Mouse (Mus musculus): ENCODE measurements at regions not wholly inside any gene's neighbourhood (a gene's known extent, or its start where the extent isn't known, plus 50 kb on each side); places are given as distances from the start of the nearest gene placed in this dataset.

- no peak overlapping the region for H3K4me3 ChIP-seq (replicated peaks)
- ATAC-seq (ENCODE audit: low FRiP score) = no peak
- no peaks in the 10 kb centered on the region for H3K36me3 ChIP-seq (replicated peaks)
- no peaks in the 10 kb centered on the region for H3K4me1 ChIP-seq
- H3K9me3 ChIP-seq = no peaks in the 10 kb centered on the region
- no peak overlapping the region for H3K27ac ChIP-seq
- 43% methylated on average over 1 of the region's 1 CpGs for WGBS
- H3K9ac ChIP-seq = no peak overlapping the region
- no peak overlapping the region for H3K4me2 ChIP-seq
- H3K27me3 ChIP-seq = no peaks in the 10 kb centered on the region
Measured at GRCm38 (mm10) chr13:5433652-5434051, 427.6 kb upstream of the Klf6 start.

- ATAC-seq (ENCODE audit: low FRiP score) = no peak
- H3K36me3 ChIP-seq (replicated peaks) = no peaks in the 10 kb centered on the region
Measured at GRCm38 (mm10) chr13:5435131-5435530, 426.2 kb upstream of the Klf6 start.

GRCm38 (mm10) chr13:5436191-5436590 lies 425.1 kb upstream of the Klf6 start:
- ATAC-seq (ENCODE audit: low FRiP score) = no peak
- Histone ChIP-seq H3K4me2 (no peak overlapping the region), H3K27me3 (no peaks in the 10 kb centered on the region), H3K9me3 (no peaks in the 10 kb centered on the region), H3K9ac (no peak overlapping the region), H3K27ac (no peak overlapping the region), H3K4me1 (no peaks in the 10 kb centered on the region), H3K36me3 (replicated peaks) (no peaks in the 10 kb centered on the region), H3K4me3 (replicated peaks) (no peak overlapping the region)
- 91% methylated on average over 2 of the region's 2 CpGs for WGBS

More at GRCm38 (mm10) chr13:5435131-5435530, 426.2 kb upstream of the Klf6 start:
- Histone ChIP-seq H3K4me2 (no peak overlapping the region), H3K9me3 (no peaks in the 10 kb centered on the region), H3K4me1 (no peaks in the 10 kb centered on the region), H3K4me3 (replicated peaks) (no peak overlapping the region), H3K9ac (no peak overlapping the region), H3K27ac (no peak overlapping the region), H3K27me3 (no peaks in the 10 kb centered on the region)

GRCm38 (mm10) chr13:5440454-5440853 lies 420.8 kb upstream of the Klf6 start:
- H3K4me1 ChIP-seq = no peaks in the 10 kb centered on the region
- H3K27me3 ChIP-seq = no peaks in the 10 kb centered on the region
- WGBS = 80% methylated on average over 4 of the region's 4 CpGs
- H3K4me2 ChIP-seq = no peak overlapping the region
- no peaks in the 10 kb centered on the region for H3K36me3 ChIP-seq (replicated peaks)
- ATAC-seq (ENCODE audit: low FRiP score) = no peak
- no peak overlapping the region for H3K4me3 ChIP-seq (replicated peaks)
- no peaks in the 10 kb centered on the region for H3K9me3 ChIP-seq
- no peak overlapping the region for H3K27ac ChIP-seq
- H3K9ac ChIP-seq = no peak overlapping the region

GRCm38 (mm10) chr13:5444759-5445478 lies 416.4 kb upstream of the Klf6 start:
- H3K4me2 ChIP-seq = no peak overlapping the region
- no peaks in the 10 kb centered on the region for H3K27me3 ChIP-seq
- 75% methylated on average over 5 of the region's 5 CpGs for WGBS
- no peaks in the 10 kb centered on the region for H3K36me3 ChIP-seq (replicated peaks)
- H3K4me1 ChIP-seq = no peaks in the 10 kb centered on the region
- H3K9me3 ChIP-seq = no peaks in the 10 kb centered on the region
- no peak overlapping the region for H3K27ac ChIP-seq
- no peak overlapping the region for H3K4me3 ChIP-seq (replicated peaks)
- ATAC-seq (ENCODE audit: low FRiP score) = no peak
- H3K9ac ChIP-seq = no peak overlapping the region

DNA sequence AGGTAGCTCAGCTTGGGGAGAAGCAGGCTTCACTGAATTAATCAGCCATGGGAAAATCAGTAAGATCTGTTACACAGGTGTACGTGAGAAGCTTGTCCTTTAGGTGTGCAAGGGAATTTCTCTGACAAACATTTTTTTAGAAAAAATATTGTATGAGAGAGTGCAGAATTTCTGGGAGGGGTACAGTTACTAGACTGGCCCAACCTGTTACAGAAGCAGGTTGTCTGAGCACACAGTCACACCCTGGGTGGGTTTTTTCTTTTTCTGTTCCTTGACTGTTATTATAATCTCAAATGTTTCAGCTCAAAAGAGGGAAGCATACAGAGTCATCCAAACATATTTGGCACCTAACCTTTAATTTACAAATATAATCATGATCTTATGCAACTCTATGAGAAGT lies 412.7 kb upstream of the Klf6 start:
- ATAC-seq (ENCODE audit: low FRiP score) = no peak
- no peak overlapping the region for H3K9ac ChIP-seq
- no peak overlapping the region for H3K4me3 ChIP-seq (replicated peaks)
- no peaks in the 10 kb centered on the region for H3K4me1 ChIP-seq
- no peak overlapping the region for H3K4me2 ChIP-seq
- H3K27me3 ChIP-seq = no peaks in the 10 kb centered on the region
- H3K36me3 ChIP-seq (replicated peaks) = no peaks in the 10 kb centered on the region
- H3K9me3 ChIP-seq = no peaks in the 10 kb centered on the region
- 75% methylated on average over 1 of the region's 1 CpGs for WGBS
- no peak overlapping the region for H3K27ac ChIP-seq

DNA sequence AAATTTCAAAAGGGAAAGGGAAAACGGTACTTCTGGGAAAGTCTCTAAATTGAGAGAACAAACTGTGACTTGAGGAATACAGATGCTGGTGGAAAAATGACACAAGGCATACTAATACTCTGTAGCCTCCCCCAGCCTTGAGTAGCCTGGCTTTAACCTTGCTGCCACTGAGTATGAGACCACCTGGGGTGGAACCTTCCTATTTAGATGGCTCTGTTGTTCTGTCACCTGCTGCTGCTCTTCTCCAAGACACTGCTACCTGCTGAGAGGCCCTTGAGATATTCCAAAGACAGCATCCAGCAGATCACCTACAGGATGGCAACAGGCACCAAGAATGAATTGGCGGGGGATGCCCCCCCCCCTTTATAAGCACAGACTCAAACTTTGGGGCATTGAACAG lies 380.5 kb upstream of the Klf6 start:
- Histone ChIP-seq H3K36me3 (replicated peaks) (no peaks in the 10 kb centered on the region), H3K9ac (no peak overlapping the region)
- 81% methylated on average over 2 of the region's 2 CpGs for WGBS

GRCm38 (mm10) chr13:5492266-5492665 lies 369.0 kb upstream of the Klf6 start:
- WGBS = 85% methylated on average over 1 of the region's 1 CpGs
- ATAC-seq (ENCODE audit: low FRiP score) = no peak
- no peak overlapping the region for H3K4me2 ChIP-seq
- no peaks in the 10 kb centered on the region for H3K27me3 ChIP-seq
- H3K4me1 ChIP-seq = no peaks in the 10 kb centered on the region
- no peak overlapping the region for H3K27ac ChIP-seq
- H3K4me3 ChIP-seq (replicated peaks) = no peak overlapping the region
- H3K36me3 ChIP-seq (replicated peaks) = no peaks in the 10 kb centered on the region
- H3K9me3 ChIP-seq = no peaks in the 10 kb centered on the region
- H3K9ac ChIP-seq = no peak overlapping the region

More for the DNA sequence above, 380.5 kb upstream of the Klf6 start:
- Histone ChIP-seq H3K4me3 (replicated peaks) (no peak overlapping the region), H3K4me2 (no peak overlapping the region), H3K9me3 (no peaks in the 10 kb centered on the region), H3K4me1 (no peaks in the 10 kb centered on the region), H3K27me3 (no peaks in the 10 kb centered on the region), H3K27ac (no peak overlapping the region)
- no peak for ATAC-seq (ENCODE audit: low FRiP score)

- Histone ChIP-seq H3K9ac (no peak overlapping the region), H3K4me2 (no peak overlapping the region), H3K4me1 (no peaks in the 10 kb centered on the region), H3K4me3 (replicated peaks) (no peak overlapping the region), H3K27ac (no peak overlapping the region), H3K9me3 (no peaks in the 10 kb centered on the region), H3K27me3 (no peaks in the 10 kb centered on the region), H3K36me3 (replicated peaks) (no peaks in the 10 kb centered on the region)
- no peak for ATAC-seq (ENCODE audit: low FRiP score)
Measured at GRCm38 (mm10) chr13:5497535-5497934, 363.7 kb upstream of the Klf6 start.

DNA sequence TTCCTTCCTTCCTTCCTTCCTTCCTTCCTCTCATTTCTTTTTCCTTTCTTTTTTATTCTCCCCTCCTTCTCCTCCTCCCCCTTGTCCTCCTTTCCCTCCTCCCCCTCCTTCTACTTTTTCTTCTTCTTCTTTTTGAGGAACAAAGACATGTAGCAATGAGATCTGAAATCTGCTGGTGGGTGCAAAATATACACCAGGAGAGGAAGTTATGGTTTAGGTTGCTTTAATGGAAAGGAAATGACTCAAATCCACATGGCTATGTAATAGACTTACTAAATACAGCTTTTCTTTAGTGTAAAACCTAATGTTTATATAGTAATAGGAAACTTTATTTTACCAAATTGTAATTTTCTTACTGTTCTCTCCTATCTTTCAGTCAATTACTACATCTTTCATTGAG lies 349.5 kb upstream of the Klf6 start:
- no peaks in the 10 kb centered on the region for H3K4me1 ChIP-seq
- no peaks in the 10 kb centered on the region for H3K27me3 ChIP-seq
- no peaks in the 10 kb centered on the region for H3K36me3 ChIP-seq (replicated peaks)
- no peak overlapping the region for H3K4me3 ChIP-seq (replicated peaks)
- ATAC-seq (ENCODE audit: low FRiP score) = no peak
- no peak overlapping the region for H3K9ac ChIP-seq
- H3K9me3 ChIP-seq = no peaks in the 10 kb centered on the region
- H3K27ac ChIP-seq = no peak overlapping the region
- no peak overlapping the region for H3K4me2 ChIP-seq

GRCm38 (mm10) chr13:5515552-5515951 lies 345.7 kb upstream of the Klf6 start:
- 86% methylated on average over 2 of the region's 2 CpGs for WGBS

GRCm38 (mm10) chr13:5516088-5516487 lies 345.2 kb upstream of the Klf6 start:
- Histone ChIP-seq H3K36me3 (replicated peaks) (no peaks in the 10 kb centered on the region), H3K27me3 (no peaks in the 10 kb centered on the region), H3K4me3 (replicated peaks) (no peak overlapping the region), H3K4me2 (no peak overlapping the region), H3K9me3 (no peaks in the 10 kb centered on the region), H3K9ac (no peak overlapping the region), H3K4me1 (no peaks in the 10 kb centered on the region), H3K27ac (no peak overlapping the region)
- no peak for ATAC-seq (ENCODE audit: low FRiP score)
- 88% methylated on average over 2 of the region's 2 CpGs for WGBS

More at GRCm38 (mm10) chr13:5515552-5515951, 345.7 kb upstream of the Klf6 start:
- no peak for ATAC-seq (ENCODE audit: low FRiP score)
- Histone ChIP-seq H3K9me3 (no peaks in the 10 kb centered on the region), H3K27me3 (no peaks in the 10 kb centered on the region), H3K4me3 (replicated peaks) (no peak overlapping the region), H3K4me2 (no peak overlapping the region), H3K27ac (no peak overlapping the region), H3K9ac (no peak overlapping the region), H3K4me1 (no peaks in the 10 kb centered on the region), H3K36me3 (replicated peaks) (no peaks in the 10 kb centered on the region)

GRCm38 (mm10) chr13:5519181-5519580 lies 342.1 kb upstream of the Klf6 start:
- Histone ChIP-seq H3K4me3 (replicated peaks) (no peak overlapping the region), H3K9me3 (no peaks in the 10 kb centered on the region), H3K4me2 (no peak overlapping the region), H3K27ac (no peak overlapping the region), H3K9ac (no peak overlapping the region), H3K27me3 (no peaks in the 10 kb centered on the region), H3K36me3 (replicated peaks) (no peaks in the 10 kb centered on the region), H3K4me1 (no peaks in the 10 kb centered on the region)
- no peak for ATAC-seq (ENCODE audit: low FRiP score)
- WGBS = 95% methylated on average over 1 of the region's 1 CpGs

Data from forebrain, embryonic 12.5 days (tissue).